Mouse (Mus musculus) liver, embryonic 13.5 days (tissue): ENCODE measurements around the gene Nr1h2. TPM values are rescaled to one million over a fixed set of nuclear protein-coding genes. Genes with fewer than 3 reads are reported as not detected.

ENCODE experiments used
- ATAC-seq: fragments of 200-750 bp; cut with Nextera tagmentation; 2 replicates; pipeline ENCODE4 v1.8.0; 2017; ENCODE audit warnings: low read depth, mild to moderate bottlenecking, moderate number of reproducible peaks, moderate library complexity
- DNase-seq: peaks from one replicate; pipeline ENCODE4 v3.0.0; 2022
- H3K27ac ChIP-seq: fragments of 300-500 bp; sonication (generic); 2 replicates; pipeline ENCODE4 v1.5.1; 2015; ENCODE audit warnings: moderate library complexity, mild to moderate bottlenecking, inconsistent platforms
- H3K27me3 ChIP-seq: fragments of 300-500 bp; sonication (generic); 2 replicates; pipeline ENCODE4 v1.6.1; 2015; ENCODE audit warnings: mild to moderate bottlenecking, inconsistent platforms
- H3K36me3 ChIP-seq: fragments of 300-500 bp; sonication (generic); 2 replicates; pipeline ENCODE4 v1.6.1; 2015; ENCODE audit warnings: mild to moderate bottlenecking, inconsistent platforms
- H3K4me1 ChIP-seq: fragments of 300-500 bp; sonication (generic); replicated peaks from 2 replicates; pipeline ENCODE4 v1.6.1; 2015; ENCODE audit warnings: inconsistent platforms
- H3K4me2 ChIP-seq: fragments of 300-500 bp; sonication (generic); 2 replicates; pipeline ENCODE4 v1.6.1; 2015; ENCODE audit warnings: inconsistent platforms, mild to moderate bottlenecking, moderate library complexity
- H3K4me3 ChIP-seq: fragments of 300-500 bp; sonication (generic); replicated peaks from 2 replicates; pipeline ENCODE4 v1.5.1; 2015; ENCODE audit warnings: mild to moderate bottlenecking, inconsistent platforms
- H3K9ac ChIP-seq: fragments of 300-500 bp; sonication (generic); 2 replicates; pipeline ENCODE4 v1.6.1; 2015; ENCODE audit warnings: mild to moderate bottlenecking, inconsistent platforms
- H3K9me3 ChIP-seq: fragments of 300-500 bp; sonication (generic); replicated peaks from 2 replicates; pipeline ENCODE4 v1.6.1; 2016; ENCODE audit warnings: inconsistent platforms
- WGBS: fragments of 180-500 bp; shearing (Covaris S2); methylation state at CpG from one replicate; pipeline ENCODE4 v1.1.7; 2015; ENCODE audit not compliant: insufficient replicate concordance; 5-methylcytosine and 5-hydroxymethylcytosine counted together
- polyA plus RNA-seq: library from polyadenylated mRNA; unstranded; fragments of >200 nt; fragmentation: Nextera tagmentation; extraction: Ambion mirVana; gene quantifications from 2 replicates; pipeline ENCODE4 v1.2.1, GENCODE M21; 2015

The Nr1h2 gene
- polyA plus RNA-seq, 1 experiment from 2014 or later = 40.7 TPM

- DNase-seq (no peak), ATAC-seq (no peak)
- no peaks in the 10 kb centered on the region for H3K9me3 ChIP-seq
- H3K4me1 ChIP-seq = peaks cover 32% of the 10 kb centered on the region
- H3K36me3 ChIP-seq = no peaks in the 10 kb centered on the region
- peaks cover 62% of the 10 kb centered on the region for H3K27me3 ChIP-seq
- no peak overlapping the region for H3K27ac ChIP-seq
- H3K4me3 ChIP-seq = no peak overlapping the region
- H3K9ac ChIP-seq = no peak overlapping the region
- no peak overlapping the region for H3K4me2 ChIP-seq
- 4% methylated on average over 15 of the region's 15 CpGs for WGBS
Measured at GRCm38 (mm10) chr7:44593051-44593450, 39.3 kb upstream of the Nr1h2 start.

- 3% methylated on average over 56 of the region's 60 CpGs for WGBS
Measured at GRCm38 (mm10) chr7:44591348-44592116, 37.8 kb upstream of the Nr1h2 start.

GRCm38 (mm10) chr7:44590402-44591347 is 36.9 kb upstream of the Nr1h2 start, which contains the start of gene Kcnc3:
Kcnc3 (plus strand) TSS chr7:44590664.
- DNase-seq = peak; percentile 75
- Histone ChIP-seq H3K27ac (no peak within 1 kb of the TSS), H3K9ac (0 out of 2 replicates have a peak within 1 kb of the TSS, but pooled peaks have one; percentile 17), H3K9me3 (no peaks in the 10 kb centered on the region), H3K4me1 (peaks cover 32% of the 10 kb centered on the region), H3K36me3 (no peaks in the 10 kb centered on the region), H3K27me3 (peaks cover 83% of the 10 kb centered on the region), H3K4me3 (peak within 1 kb of the TSS; percentile 55), H3K4me2 (peak within 1 kb of the TSS; percentile 74)
- 1% methylated on average over 80 of the region's 80 CpGs for WGBS
- ATAC-seq = peak; percentile 88

More at GRCm38 (mm10) chr7:44591348-44592116, 37.8 kb upstream of the Nr1h2 start:
- no peaks in the 10 kb centered on the region for H3K36me3 ChIP-seq
- H3K27me3 ChIP-seq = peaks cover 77% of the 10 kb centered on the region
- H3K9ac ChIP-seq = no peak overlapping the region
- ATAC-seq (no peak), DNase-seq (no peak)
- H3K9me3 ChIP-seq = no peaks in the 10 kb centered on the region
- H3K4me3 ChIP-seq = peak overlapping the region; percentile 55
- H3K4me1 ChIP-seq = peaks cover 32% of the 10 kb centered on the region
- no peak overlapping the region for H3K27ac ChIP-seq
- H3K4me2 ChIP-seq = peak overlapping the region; percentile 74

- Histone ChIP-seq H3K4me2 (peak overlapping the region; percentile 74), H3K36me3 (no peaks in the 10 kb centered on the region), H3K9me3 (no peaks in the 10 kb centered on the region), H3K27me3 (peaks cover 91% of the 10 kb centered on the region), H3K27ac (no peak overlapping the region), H3K4me1 (peaks cover 32% of the 10 kb centered on the region), H3K4me3 (no peak overlapping the region), H3K9ac (no peak overlapping the region)
- 6% methylated on average over 13 of the region's 13 CpGs for WGBS
- no peak for DNase-seq
- ATAC-seq = no peak
Measured at GRCm38 (mm10) chr7:44589946-44590345, 36.2 kb upstream of the Nr1h2 start.

DNA sequence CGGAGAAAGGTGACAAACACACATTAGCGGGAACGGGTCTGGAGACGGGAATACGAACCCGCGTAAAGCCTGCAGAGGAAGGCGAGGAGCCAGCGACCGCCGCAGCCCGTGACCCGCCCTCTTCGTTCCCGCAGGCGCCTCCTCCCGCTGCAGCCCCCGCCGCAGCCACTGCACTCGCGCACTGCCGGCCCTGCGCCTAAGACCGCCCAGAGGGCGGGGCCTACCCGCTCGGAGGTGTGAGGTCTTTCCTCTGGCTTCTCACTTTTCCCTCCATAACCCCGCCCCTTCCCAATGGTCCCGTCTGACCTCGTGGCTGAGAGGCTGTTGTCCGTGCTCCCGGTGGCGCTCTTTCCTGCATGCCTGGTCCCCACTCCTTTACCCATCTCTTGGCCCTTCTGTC is 35.4 kb upstream of the Nr1h2 start:
- WGBS = 1% methylated on average over 33 of the region's 33 CpGs
- peak; percentile 18; the same call in 1 of the 2 replicates for ATAC-seq
- Histone ChIP-seq H3K27ac (no peak overlapping the region), H3K4me1 (peaks cover 32% of the 10 kb centered on the region), H3K27me3 (peaks cover 93% of the 10 kb centered on the region), H3K9ac (no peak overlapping the region), H3K4me3 (peak overlapping the region; percentile 38), H3K4me2 (peak overlapping the region; percentile 59), H3K36me3 (no peaks in the 10 kb centered on the region), H3K9me3 (no peaks in the 10 kb centered on the region)
- peak; percentile 33 for DNase-seq

GRCm38 (mm10) chr7:44588338-44588737 is 34.6 kb upstream of the Nr1h2 start:
- peaks cover 32% of the 10 kb centered on the region for H3K4me1 ChIP-seq

DNA sequence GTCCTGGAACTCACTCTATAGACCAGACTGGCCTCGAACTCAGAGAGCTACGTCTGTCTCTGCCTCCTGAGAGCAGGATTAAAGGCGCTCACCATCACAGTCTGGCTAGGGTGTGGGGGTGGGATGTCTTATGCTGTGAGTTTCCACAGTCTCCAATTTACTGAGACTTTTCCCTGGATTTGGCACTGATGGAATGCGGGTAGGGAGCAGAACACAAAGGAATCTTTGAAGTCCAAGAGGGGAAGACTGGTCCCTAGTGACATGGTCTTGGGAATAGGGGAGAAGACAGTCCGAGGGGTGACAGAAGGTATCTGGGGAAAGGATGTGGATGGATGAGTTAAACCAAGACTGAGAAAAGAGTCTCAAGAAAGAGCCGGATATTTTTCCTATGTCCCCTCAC is 33.9 kb upstream of the Nr1h2 start:
- no peak for ATAC-seq
- no peak overlapping the region for H3K4me2 ChIP-seq
- H3K36me3 ChIP-seq = no peaks in the 10 kb centered on the region
- H3K4me1 ChIP-seq = peaks cover 32% of the 10 kb centered on the region
- no peaks in the 10 kb centered on the region for H3K9me3 ChIP-seq
- H3K4me3 ChIP-seq = no peak overlapping the region
- 27% methylated on average over 6 of the region's 6 CpGs for WGBS
- DNase-seq = no peak
- peaks cover 91% of the 10 kb centered on the region for H3K27me3 ChIP-seq
- H3K9ac ChIP-seq = no peak overlapping the region
- H3K27ac ChIP-seq = no peak overlapping the region

More at GRCm38 (mm10) chr7:44588338-44588737, 34.6 kb upstream of the Nr1h2 start:
- Histone ChIP-seq H3K4me3 (no peak overlapping the region), H3K27me3 (peaks cover 92% of the 10 kb centered on the region), H3K36me3 (no peaks in the 10 kb centered on the region), H3K9me3 (no peaks in the 10 kb centered on the region), H3K4me2 (peak overlapping the region; percentile 59), H3K9ac (no peak overlapping the region), H3K27ac (no peak overlapping the region)
- no peak for DNase-seq
- 9% methylated on average over 12 of the region's 12 CpGs for WGBS
- ATAC-seq = no peak

DNA sequence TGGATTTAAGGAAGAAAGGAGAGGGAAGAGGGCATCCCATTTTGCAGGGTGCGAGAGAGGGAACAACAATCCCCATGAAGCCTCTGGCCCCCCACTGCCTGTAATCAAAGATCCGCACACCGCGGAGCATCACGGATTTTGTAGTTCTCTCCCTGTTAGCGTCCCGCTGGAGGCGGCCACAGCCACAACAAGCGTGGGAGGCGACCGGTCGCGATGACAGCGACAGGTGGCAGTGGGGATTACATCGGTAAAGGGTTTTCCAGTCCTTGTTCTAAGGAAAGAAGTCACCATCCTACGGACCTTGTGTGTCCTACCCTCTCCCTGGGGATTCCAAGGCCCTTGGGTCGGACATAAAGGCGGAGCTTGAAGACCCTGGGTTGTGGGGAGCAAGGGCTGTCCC is 33.2 kb upstream of the Nr1h2 start:
- DNase-seq (no peak), ATAC-seq (no peak)
- H3K27me3 ChIP-seq = peaks cover 91% of the 10 kb centered on the region
- H3K27ac ChIP-seq = no peak overlapping the region
- WGBS = under 1% methylated on average over 18 of the region's 18 CpGs
- no peak overlapping the region for H3K4me3 ChIP-seq
- no peaks in the 10 kb centered on the region for H3K36me3 ChIP-seq
- peaks cover 37% of the 10 kb centered on the region for H3K4me1 ChIP-seq
- no peak overlapping the region for H3K9ac ChIP-seq
- peak overlapping the region; percentile 24 for H3K4me2 ChIP-seq
- no peaks in the 10 kb centered on the region for H3K9me3 ChIP-seq

GRCm38 (mm10) chr7:44586518-44586917 is 32.8 kb upstream of the Nr1h2 start:
- DNase-seq (no peak), ATAC-seq (no peak)
- Histone ChIP-seq H3K36me3 (no peaks in the 10 kb centered on the region), H3K9me3 (no peaks in the 10 kb centered on the region), H3K27me3 (peaks cover 91% of the 10 kb centered on the region), H3K27ac (no peak overlapping the region), H3K4me1 (peaks cover 40% of the 10 kb centered on the region), H3K9ac (no peak overlapping the region), H3K4me2 (peak overlapping the region; percentile 24), H3K4me3 (no peak overlapping the region)
- WGBS = 13% methylated on average over 19 of the region's 19 CpGs

DNA sequence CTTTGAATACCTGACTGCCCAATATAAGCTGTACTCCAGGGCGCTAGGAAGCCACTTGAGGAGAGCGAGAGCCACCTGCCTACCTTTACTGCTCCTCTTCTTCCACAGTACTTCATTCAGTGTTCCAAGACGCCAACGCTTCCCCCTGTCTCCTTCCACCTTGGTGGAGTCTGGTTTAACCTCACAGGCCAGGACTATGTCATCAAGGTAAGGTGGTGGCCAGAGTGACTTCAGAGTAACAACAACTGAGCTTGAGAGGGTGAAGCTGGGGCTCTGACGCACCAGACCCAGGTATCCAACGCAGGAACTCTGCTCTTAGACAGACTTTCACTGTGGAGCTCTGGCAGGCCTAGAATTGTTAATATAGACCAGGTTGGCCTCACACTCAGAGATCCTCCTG is 31.9 kb upstream of the Nr1h2 start:
- no peaks in the 10 kb centered on the region for H3K36me3 ChIP-seq
- 73% methylated on average over 6 of the region's 6 CpGs for WGBS
- no peak overlapping the region for H3K27ac ChIP-seq
- H3K27me3 ChIP-seq = peaks cover 91% of the 10 kb centered on the region
- H3K4me1 ChIP-seq = peaks cover 31% of the 10 kb centered on the region
- H3K4me2 ChIP-seq = no peak overlapping the region
- no peak overlapping the region for H3K9ac ChIP-seq
- no peak for DNase-seq
- ATAC-seq = no peak
- no peak overlapping the region for H3K4me3 ChIP-seq
- H3K9me3 ChIP-seq = no peaks in the 10 kb centered on the region

DNA sequence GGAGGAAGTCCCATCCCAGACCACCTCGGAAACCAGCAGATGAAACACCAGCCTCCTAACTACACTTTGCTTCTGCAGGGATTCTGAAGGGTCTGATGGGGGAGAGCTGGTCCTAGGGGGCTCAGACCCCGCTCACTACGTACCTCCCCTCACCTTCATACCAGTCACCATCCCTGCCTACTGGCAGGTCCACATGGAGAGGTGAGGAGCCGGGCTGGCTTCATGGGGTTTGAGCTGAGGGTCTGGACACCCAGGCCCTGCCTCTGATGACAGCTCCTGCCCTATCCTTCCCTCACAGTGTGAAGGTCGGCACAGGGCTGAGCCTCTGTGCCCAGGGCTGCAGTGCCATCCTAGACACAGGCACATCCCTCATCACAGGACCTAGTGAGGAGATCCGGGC is 31.2 kb upstream of the Nr1h2 start:
- Histone ChIP-seq H3K27ac (no peak overlapping the region), H3K9me3 (no peaks in the 10 kb centered on the region), H3K4me2 (no peak overlapping the region), H3K9ac (no peak overlapping the region), H3K27me3 (peaks cover 85% of the 10 kb centered on the region), H3K36me3 (no peaks in the 10 kb centered on the region), H3K4me1 (peaks cover 25% of the 10 kb centered on the region), H3K4me3 (no peak overlapping the region)
- ATAC-seq (no peak), DNase-seq (no peak)
- 69% methylated on average over 6 of the region's 6 CpGs for WGBS
